Mouse (Mus musculus) sigmoid colon, adult 10 weeks (tissue): ENCODE data around the gene Olfr701. TPM values are rescaled to one million over a fixed set of nuclear protein-coding genes. Genes with fewer than 3 reads are reported as not detected.

Experiments used
- polyA plus RNA-seq: library from polyadenylated mRNA; stranded (reverse); fragments of 350-450 nt; fragmentation: Illumina TruSeq; extraction: RNeasy Lipid Tissue Mini Kit (QIAGEN cat#74804); gene quantifications from one replicate; pipeline ENCODE4 v1.2.3, GENCODE M21; 2014; ENCODE audit warnings: low read depth, low replicate concordance

Gene Olfr701
- polyA plus RNA-seq: not detected

GRCm38 (mm10) chr7:106813829-106814228 lies at the start of gene Olfr701:
Olfr701 (plus strand) TSS chr7:106814129.

GRCm38 (mm10) chr7:106793098-106793497 lies 20.8 kb upstream of the Olfr701 start, which contains the start of gene Olfr699:
Olfr699 (minus strand) TSS chr7:106793198.

GRCm38 (mm10) chr7:106808734-106809133 lies 5.2 kb upstream of the Olfr701 start, which contains the start of gene Olfr700:
Olfr700 (minus strand) TSS chr7:106808834.

GRCm38 (mm10) chr7:106833793-106834192 lies 19.9 kb downstream of the Olfr701 start, which contains the start of gene Olfr702:
Olfr702 (minus strand) TSS chr7:106833893.

GRCm38 (mm10) chr7:106843060-106843459 lies 29.1 kb downstream of the Olfr701 start, which contains the start of gene Olfr703:
Olfr703 (plus strand) TSS chr7:106843360.

GRCm38 (mm10) chr7:106862885-106863284 lies 49.0 kb downstream of the Olfr701 start, which contains the start of gene Olfr704:
Olfr704 (plus strand) TSS chr7:106863185.

Other genes with a start within 250 kb of the Olfr701 start
- gene Olfr693, start 133.5 kb upstream of the Olfr701 start, polyA plus RNA-seq: not detected
- gene Olfr694, start 122.3 kb upstream of the Olfr701 start, polyA plus RNA-seq: not detected
- gene Olfr695, start 97.7 kb upstream of the Olfr701 start, polyA plus RNA-seq: not detected
- gene Olfr697, start 71.7 kb upstream of the Olfr701 start, polyA plus RNA-seq: not detected
- gene Olfr698, start 58.7 kb upstream of the Olfr701 start, polyA plus RNA-seq: not detected
- not detected for gene Olfr699, start 20.9 kb upstream of the Olfr701 start, polyA plus RNA-seq
- not detected for gene Olfr700, start 5.3 kb upstream of the Olfr701 start, polyA plus RNA-seq
- gene Olfr702, start 19.8 kb downstream of the Olfr701 start, polyA plus RNA-seq: not detected
- gene Olfr703, start 29.2 kb downstream of the Olfr701 start, polyA plus RNA-seq: not detected
- gene Olfr704, start 49.1 kb downstream of the Olfr701 start, polyA plus RNA-seq: not detected
- not detected for gene Olfr705, start 62.8 kb downstream of the Olfr701 start, polyA plus RNA-seq
- not detected for gene Olfr706, start 74.0 kb downstream of the Olfr701 start, polyA plus RNA-seq
- not detected for gene Olfr707, start 87.1 kb downstream of the Olfr701 start, polyA plus RNA-seq
- gene Olfr1532-ps1, start 93.9 kb downstream of the Olfr701 start, polyA plus RNA-seq: not detected
- gene Olfr709-ps1, start 118.1 kb downstream of the Olfr701 start, polyA plus RNA-seq: not detected
- not detected for gene Olfr710, start 134.2 kb downstream of the Olfr701 start, polyA plus RNA-seq
- gene Olfr6, start 149.8 kb downstream of the Olfr701 start, polyA plus RNA-seq: not detected
- gene Olfr711, start 161.3 kb downstream of the Olfr701 start, polyA plus RNA-seq: not detected
- not detected for gene Olfr2, start 191.9 kb downstream of the Olfr701 start, polyA plus RNA-seq
- gene Olfr713, start 217.0 kb downstream of the Olfr701 start, polyA plus RNA-seq: not detected